Mouse (Mus musculus) stomach, embryonic 14.5 days (tissue): ENCODE data around the gene Il22ra1. TPM values are rescaled to one million over a fixed set of nuclear protein-coding genes. Genes with fewer than 3 reads are reported as not detected.

Experiments used
- polyA plus RNA-seq: library from polyadenylated mRNA; unstranded; fragments of >200 nt; fragmentation: Nextera tagmentation; extraction: Ambion mirVana; gene quantifications from 2 replicates; pipeline ENCODE4 v1.2.1, GENCODE M21; 2014

Il22ra1 gene
- polyA plus RNA-seq, 1 experiment from 2014 or later = 0.33 TPM

Other genes starting within 250 kb of the Il22ra1 start
- 0.39 TPM in 1 of 2 replicates, not detected in the other for gene Stpg1, start 233.4 kb upstream of the Il22ra1 start, polyA plus RNA-seq
- gene Nipal3, start 233.1 kb upstream of the Il22ra1 start, polyA plus RNA-seq = 5.9 and 7.4 TPM in 2 replicates
- 30.6 and 33.0 TPM in 2 replicates for gene Grhl3, start 154.5 kb upstream of the Il22ra1 start, polyA plus RNA-seq
- 1.4 and 1.8 TPM in 2 replicates for gene Ifnlr1, start 41.9 kb upstream of the Il22ra1 start, polyA plus RNA-seq
- gene Myom3, start 31.5 kb downstream of the Il22ra1 start, polyA plus RNA-seq = 0.09 and 0.31 TPM in 2 replicates
- gene Srsf10, start 127.6 kb downstream of the Il22ra1 start, polyA plus RNA-seq = 297 and 298 TPM in 2 replicates
- 172 and 189 TPM in 2 replicates for gene Pnrc2, start 145.7 kb downstream of the Il22ra1 start, polyA plus RNA-seq
- gene Cnr2, start 167.2 kb downstream of the Il22ra1 start, polyA plus RNA-seq = 0.38 and 0.39 TPM in 2 replicates
- 87.7 and 93.3 TPM in 2 replicates for gene Fuca1, start 192.6 kb downstream of the Il22ra1 start, polyA plus RNA-seq
- gene Hmgcl, start 218.3 kb downstream of the Il22ra1 start, polyA plus RNA-seq = 85.5 and 87.7 TPM in 2 replicates
- gene Gale, start 235.6 kb downstream of the Il22ra1 start, polyA plus RNA-seq = 47.7 and 48.1 TPM in 2 replicates
- gene Lypla2, start 244.5 kb downstream of the Il22ra1 start, polyA plus RNA-seq = 101 and 104 TPM in 2 replicates